8 mouse cellular contexts compared by ENCODE assay signal in the genomic region with DNA sequence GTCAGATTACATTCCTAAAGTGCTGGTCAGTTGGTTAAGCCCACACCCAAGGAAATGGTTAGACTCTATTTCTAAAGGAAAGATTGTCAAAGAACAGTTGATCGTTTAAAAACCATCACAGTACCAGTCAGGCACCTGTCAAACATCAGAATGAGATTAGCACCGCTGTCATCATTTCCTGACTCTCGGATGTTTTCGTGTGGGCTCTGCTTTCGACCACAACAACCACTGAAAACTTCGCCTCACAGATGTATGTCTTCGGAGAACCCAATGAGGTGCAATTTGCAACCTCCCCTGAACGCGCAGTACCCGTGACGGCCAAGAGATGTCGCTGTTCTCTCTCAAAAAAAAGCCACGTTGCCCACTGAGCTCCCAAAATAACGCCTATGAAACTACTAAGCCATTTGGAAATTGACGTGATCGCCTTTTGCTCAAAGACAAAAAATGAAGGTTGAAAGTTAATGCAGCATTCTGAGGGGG.
DNase-seq lines count a peak whose midpoint lies in the region; ATAC-seq lines count a peak whose summit lies in the region.

No protein-coding gene starts in this region.

- H3K4me3 ChIP-seq in embryonic facial prominence, embryonic 11.5 days (ENCODE audit: low read depth, low read length) = no peak overlapping the region
- no peak overlapping the region for H3K4me3 ChIP-seq in heart, embryonic 10.5 days
- no peak overlapping the region for H3K4me3 ChIP-seq in liver, embryonic 13.5 days (replicated peaks)
- H3K4me3 ChIP-seq in neural tube, embryonic 11.5 days (ENCODE audit: low read depth, low read length) = no peak overlapping the region
- H3K4me3 ChIP-seq in stomach, embryonic 14.5 days (ENCODE audit: low read depth, low read length) = no peak overlapping the region

- DNase-seq in 3T3-L1 (ENCODE audit: low read depth, low spot score) = peak; percentile 43
- DNase-seq in adrenal gland, adult 8-10 months = peak; percentile 27
- DNase-seq in embryonic facial prominence, embryonic 11.5 days (ENCODE audit: low spot score) = peak; percentile 82
- DNase-seq in heart, embryonic 10.5 days (ENCODE audit: low spot score) = peak; percentile 86
- DNase-seq in kidney, postnatal 10 days = peak; percentile 77
- DNase-seq in liver, embryonic 13.5 days = peak; percentile 11
- peak; percentile 81 for DNase-seq in neural tube, embryonic 11.5 days (ENCODE audit: low spot score)

- no peak overlapping the region for H3K9ac ChIP-seq in embryonic facial prominence, embryonic 11.5 days (replicated peaks; ENCODE audit: low read length)
- no peak overlapping the region for H3K9ac ChIP-seq in liver, embryonic 13.5 days
- no peak overlapping the region for H3K9ac ChIP-seq in neural tube, embryonic 11.5 days (ENCODE audit: low read length)
- H3K9ac ChIP-seq in stomach, embryonic 14.5 days (replicated peaks; ENCODE audit: low read depth, low read length) = no peak overlapping the region

- no peaks in the 10 kb centered on the region for H3K36me3 ChIP-seq in embryonic facial prominence, embryonic 11.5 days (replicated peaks; ENCODE audit: control insufficient read depth, insufficient read depth, low read depth, low read length)
- no peaks in the 10 kb centered on the region for H3K36me3 ChIP-seq in heart, embryonic 10.5 days
- H3K36me3 ChIP-seq in liver, embryonic 13.5 days = no peaks in the 10 kb centered on the region
- H3K36me3 ChIP-seq in neural tube, embryonic 11.5 days (ENCODE audit: control insufficient read depth, insufficient read depth, low read length) = no peaks in the 10 kb centered on the region
- H3K36me3 ChIP-seq in stomach, embryonic 14.5 days (ENCODE audit: control insufficient read depth, insufficient read depth, low read length) = no peaks in the 10 kb centered on the region

- H3K27ac ChIP-seq in embryonic facial prominence, embryonic 11.5 days (replicated peaks; ENCODE audit: low read depth, low read length) = no peak overlapping the region
- H3K27ac ChIP-seq in heart, embryonic 10.5 days = no peak overlapping the region
- H3K27ac ChIP-seq in liver, embryonic 13.5 days = no peak overlapping the region
- H3K27ac ChIP-seq in neural tube, embryonic 11.5 days (ENCODE audit: low read depth, low read length) = no peak overlapping the region
- no peak overlapping the region for H3K27ac ChIP-seq in stomach, embryonic 14.5 days (ENCODE audit: low read length)

- H3K4me2 ChIP-seq in embryonic facial prominence, embryonic 11.5 days (ENCODE audit: low read depth, low read length) = no peak overlapping the region
- no peak overlapping the region for H3K4me2 ChIP-seq in liver, embryonic 13.5 days
- no peak overlapping the region for H3K4me2 ChIP-seq in neural tube, embryonic 11.5 days (ENCODE audit: low read depth)
- H3K4me2 ChIP-seq in stomach, embryonic 14.5 days (replicated peaks; ENCODE audit: low read depth, low read length) = 0 out of 2 replicates have a peak overlapping the region, but pooled peaks have one; percentile 10

- no peaks in the 10 kb centered on the region for H3K9me3 ChIP-seq in embryonic facial prominence, embryonic 11.5 days (replicated peaks; ENCODE audit: control insufficient read depth, low read length)
- H3K9me3 ChIP-seq in heart, embryonic 10.5 days = no peaks in the 10 kb centered on the region
- no peaks in the 10 kb centered on the region for H3K9me3 ChIP-seq in liver, embryonic 13.5 days (replicated peaks)
- H3K9me3 ChIP-seq in neural tube, embryonic 11.5 days (ENCODE audit: control insufficient read depth, low read length) = no peaks in the 10 kb centered on the region
- no peaks in the 10 kb centered on the region for H3K9me3 ChIP-seq in stomach, embryonic 14.5 days (ENCODE audit: control insufficient read depth, low read depth, low read length)

- no peaks in the 10 kb centered on the region for H3K27me3 ChIP-seq in embryonic facial prominence, embryonic 11.5 days (ENCODE audit: control insufficient read depth, insufficient read depth, low read length)
- H3K27me3 ChIP-seq in heart, embryonic 10.5 days (ENCODE audit: insufficient read depth, poor library complexity, severe bottlenecking) = no peaks in the 10 kb centered on the region
- no peaks in the 10 kb centered on the region for H3K27me3 ChIP-seq in liver, embryonic 13.5 days
- H3K27me3 ChIP-seq in neural tube, embryonic 11.5 days (ENCODE audit: control insufficient read depth, insufficient read depth, low read length) = no peaks in the 10 kb centered on the region
- no peaks in the 10 kb centered on the region for H3K27me3 ChIP-seq in stomach, embryonic 14.5 days (ENCODE audit: control insufficient read depth, insufficient read depth, low read length)

- WGBS in embryonic facial prominence, embryonic 11.5 days = 10% methylated on average over 16 of the region's 16 CpGs
- 7% methylated on average over 16 of the region's 16 CpGs for WGBS in heart, embryonic 10.5 days
- 4% methylated on average over 16 of the region's 16 CpGs for WGBS in liver, embryonic 13.5 days (ENCODE audit: insufficient replicate concordance)
- 12% methylated on average over 16 of the region's 16 CpGs for WGBS in neural tube, embryonic 11.5 days
- 8% methylated on average over 16 of the region's 16 CpGs for WGBS in stomach, embryonic 14.5 days

- no peaks in the 10 kb centered on the region for H3K4me1 ChIP-seq in embryonic facial prominence, embryonic 11.5 days (ENCODE audit: control insufficient read depth, insufficient read depth, low read length)
- H3K4me1 ChIP-seq in heart, embryonic 10.5 days = no peaks in the 10 kb centered on the region
- H3K4me1 ChIP-seq in liver, embryonic 13.5 days (replicated peaks) = peaks cover 6% of the 10 kb centered on the region; the same call in 1 of the 2 replicates
- no peaks in the 10 kb centered on the region for H3K4me1 ChIP-seq in neural tube, embryonic 11.5 days (ENCODE audit: control insufficient read depth, insufficient read depth, low read length)
- no peaks in the 10 kb centered on the region for H3K4me1 ChIP-seq in stomach, embryonic 14.5 days (ENCODE audit: control insufficient read depth, insufficient read depth, low read length)

- no peak for ATAC-seq in embryonic facial prominence, embryonic 11.5 days (replicated peaks; ENCODE audit: insufficient number of reproducible peaks, low FRiP score, low TSS enrichment, low read depth)
- ATAC-seq in liver, embryonic 13.5 days (ENCODE audit: low read depth) = no peak
- no peak for ATAC-seq in neural tube, embryonic 11.5 days (ENCODE audit: insufficient read depth, low FRiP score, low TSS enrichment)
- ATAC-seq in stomach, embryonic 14.5 days (ENCODE audit: insufficient number of reproducible peaks, insufficient read depth, low FRiP score, low read depth) = no peak

Comparison
In these comparisons a context has a peak if more than half of its experiments do, and no peak if none do; other contexts are left out.
1. DNase-seq: peak in every context shown above with its lines; median percentile 86 in heart, embryonic 10.5 days; 82 in embryonic facial prominence, embryonic 11.5 days; 81 in neural tube, embryonic 11.5 days; 77 in kidney, postnatal 10 days; 43 in 3T3-L1; 27 in adrenal gland, adult 8-10 months; 11 in liver, embryonic 13.5 days.